Mouse (Mus musculus) neural tube, embryonic 11.5 days (tissue): Measurements from ENCODE around the gene 1600002K03Rik. TPM values are rescaled to one million over a fixed set of nuclear protein-coding genes. Genes with fewer than 3 reads are reported as not detected.
A peak's percentile ranks its signal among the peaks of the same experiment; 100 is the strongest.

Source experiments
- ATAC-seq: fragments of 200-750 bp; cut with Nextera tagmentation; 2 replicates; pipeline ENCODE4 v1.8.0; 2017; ENCODE audit warnings: moderate number of reproducible peaks, mild to moderate bottlenecking, moderate TSS enrichment, moderate library complexity; ENCODE audit not compliant: insufficient read depth, low FRiP score, low TSS enrichment
- DNase-seq: peaks from one replicate; pipeline ENCODE4 v3.0.0-alpha.2; 2015; ENCODE audit warnings: low spot score
- H3K27ac ChIP-seq: fragments of 300-500 bp; sonication (generic); 2 replicates; pipeline ENCODE4 v1.5.1; 2014; ENCODE audit warnings: low read depth, mild to moderate bottlenecking, low read length
- H3K27me3 ChIP-seq: fragments of 300-500 bp; sonication (generic); 2 replicates; pipeline ENCODE4 v1.6.1; 2014; ENCODE audit warnings: mild to moderate bottlenecking, low read length, mixed read lengths; ENCODE audit not compliant: control insufficient read depth, insufficient read depth
- H3K36me3 ChIP-seq: fragments of 300-500 bp; sonication (generic); 2 replicates; pipeline ENCODE4 v1.6.1; 2014; ENCODE audit warnings: mild to moderate bottlenecking, low read length, moderate library complexity, mixed read lengths; ENCODE audit not compliant: control insufficient read depth, insufficient read depth
- H3K4me1 ChIP-seq: fragments of 300-500 bp; sonication (generic); 2 replicates; pipeline ENCODE4 v1.6.1; 2014; ENCODE audit warnings: low read length, mixed read lengths; ENCODE audit not compliant: control insufficient read depth, insufficient read depth
- H3K4me2 ChIP-seq: fragments of 300-500 bp; sonication (generic); 2 replicates; pipeline ENCODE4 v1.6.1; 2014; ENCODE audit warnings: low read depth, mild to moderate bottlenecking, moderate library complexity
- H3K4me3 ChIP-seq: fragments of 300-500 bp; sonication (generic); 2 replicates; pipeline ENCODE4 v1.5.1; 2014; ENCODE audit warnings: low read depth, low read length
- H3K9ac ChIP-seq: fragments of 300-500 bp; sonication (generic); 2 replicates; pipeline ENCODE4 v1.6.1; 2014; ENCODE audit warnings: mild to moderate bottlenecking, low read length
- H3K9me3 ChIP-seq: fragments of 300-500 bp; sonication (generic); 2 replicates; pipeline ENCODE4 v1.6.1; 2016; ENCODE audit warnings: low read length; ENCODE audit not compliant: control insufficient read depth
- WGBS: fragments of 180-500 bp; shearing (Covaris S2); extraction: QIAGEN DNeasy Blood & Tissue Kit; methylation state at CpG from one replicate; pipeline ENCODE4 v1.1.7; 2014; 5-methylcytosine and 5-hydroxymethylcytosine counted together
- polyA plus RNA-seq: library from polyadenylated mRNA; unstranded; fragments of >200 nt; fragmentation: Nextera tagmentation; extraction: Ambion mirVana; gene quantifications from 2 replicates; pipeline ENCODE4 v1.2.1, GENCODE M21; 2014

1600002K03Rik gene
- polyA plus RNA-seq, 1 experiment from 2014 or later = 10.8 TPM

DNA sequence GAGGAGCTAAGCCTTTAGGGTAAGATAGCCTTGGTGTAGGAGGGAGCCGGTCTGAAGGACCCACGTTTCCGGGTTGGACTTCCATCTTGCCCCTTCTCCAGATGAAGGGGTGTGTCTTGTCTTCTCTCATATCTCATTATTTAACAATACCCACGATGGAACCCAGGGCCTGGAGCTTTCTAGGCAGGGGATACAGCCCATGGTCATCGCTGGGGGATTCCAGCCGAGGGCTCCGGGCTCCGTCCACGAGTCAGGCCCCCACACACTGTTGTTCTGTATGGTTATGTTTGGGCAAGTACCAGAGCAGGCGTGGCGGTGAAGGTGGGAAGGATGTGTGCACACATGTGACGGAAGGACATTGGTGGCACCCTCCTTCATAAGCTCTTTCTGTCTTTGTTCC is 28.6 kb upstream of the 1600002K03Rik start:
- ATAC-seq = no peak
- no peak for DNase-seq
- Histone ChIP-seq H3K9ac (no peak overlapping the region), H3K27ac (no peak overlapping the region), H3K27me3 (0 out of 2 replicates have a peak, but pooled peaks cover 3% of the 10 kb centered on the region), H3K36me3 (peaks cover 11% of the 10 kb centered on the region), H3K4me2 (no peak overlapping the region), H3K4me1 (peaks cover 23% of the 10 kb centered on the region), H3K4me3 (no peak overlapping the region), H3K9me3 (no peaks in the 10 kb centered on the region)
- 93% methylated on average over 12 of the region's 12 CpGs for WGBS

DNA sequence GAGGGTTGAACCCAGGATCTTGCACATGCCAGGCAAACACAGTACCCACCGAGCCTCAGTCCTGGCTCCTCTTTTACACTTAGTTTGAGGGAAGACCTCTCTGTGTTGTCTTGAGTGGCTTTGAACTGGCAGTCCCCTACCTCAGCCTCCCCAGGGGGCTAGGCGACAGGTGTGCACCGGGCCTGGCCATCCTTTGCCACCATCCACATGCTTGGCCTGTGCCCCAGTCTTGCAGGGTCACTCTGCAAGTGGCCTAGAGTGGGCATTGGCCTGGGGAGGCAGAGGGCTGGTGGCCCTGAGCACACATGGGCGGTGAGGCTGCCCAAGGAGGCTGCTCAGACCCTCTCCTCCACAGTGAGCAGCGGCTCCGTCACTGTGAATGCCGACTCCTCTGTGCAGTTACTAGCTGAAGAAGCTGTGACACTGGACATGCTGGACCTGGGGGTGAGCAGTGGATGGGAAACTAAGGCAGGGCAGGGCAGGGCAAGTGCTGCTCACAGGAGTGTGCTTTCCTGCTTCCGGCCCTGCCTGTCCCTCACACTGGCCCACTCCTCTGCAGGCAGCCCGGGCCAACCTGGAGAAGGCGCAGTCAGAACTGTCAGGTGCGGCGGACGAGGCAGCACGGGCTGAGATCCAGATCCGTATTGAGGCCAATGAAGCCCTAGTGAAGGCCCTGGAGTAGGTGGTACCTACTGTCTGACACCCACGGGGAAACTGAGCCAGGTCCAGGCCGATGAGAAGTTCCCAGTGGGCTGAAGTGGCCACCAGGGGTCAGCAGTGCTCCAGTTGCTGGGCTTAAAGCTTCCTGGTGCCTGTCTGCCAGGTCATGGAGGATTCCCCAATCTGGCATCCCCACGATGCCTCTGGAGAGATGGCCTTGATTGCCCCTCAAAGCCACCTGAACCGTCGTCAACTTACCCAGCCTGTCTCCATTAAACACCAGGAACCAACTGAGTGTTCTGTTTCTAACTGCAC is 27.6 kb upstream of the 1600002K03Rik start:
- 0 out of 2 replicates have a peak overlapping the region, but pooled peaks have one; percentile 3 for H3K4me2 ChIP-seq
- 0 out of 2 replicates have a peak overlapping the region, but pooled peaks have one; percentile 34 for H3K27ac ChIP-seq
- peak; percentile 80 for DNase-seq
- peaks cover 23% of the 10 kb centered on the region for H3K4me1 ChIP-seq
- H3K9me3 ChIP-seq = no peaks in the 10 kb centered on the region
- H3K36me3 ChIP-seq = peaks cover 11% of the 10 kb centered on the region
- H3K4me3 ChIP-seq = peak overlapping the region; percentile 8; the same call in 1 of the 2 replicates
- no peak for ATAC-seq
- H3K9ac ChIP-seq = no peak overlapping the region; the same call in 1 of the 2 replicates
- WGBS = 78% methylated on average over 20 of the region's 20 CpGs
- no peaks in the 10 kb centered on the region for H3K27me3 ChIP-seq

DNA sequence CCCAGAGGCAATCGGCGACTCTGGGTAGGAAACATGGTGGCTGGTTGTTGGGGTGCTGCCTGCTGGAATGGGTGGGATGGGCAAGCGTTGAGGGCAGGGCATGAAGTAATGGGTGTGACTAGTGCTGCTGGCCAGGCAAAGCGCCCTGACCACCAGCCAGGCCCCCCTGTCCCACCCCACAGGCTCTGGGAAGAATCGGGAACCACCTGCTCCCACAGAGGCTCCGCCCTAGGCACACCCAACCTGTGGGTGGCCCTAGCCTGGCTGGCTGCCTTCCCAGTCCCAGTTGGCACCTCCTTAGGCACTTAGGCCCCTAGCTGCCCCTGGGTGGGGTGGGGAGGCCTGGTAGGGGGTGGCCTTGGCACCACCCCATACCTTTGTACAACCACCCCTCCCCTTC is 26.8 kb upstream of the 1600002K03Rik start:
- H3K4me3 ChIP-seq = no peak overlapping the region
- peaks cover 11% of the 10 kb centered on the region for H3K36me3 ChIP-seq

DNA sequence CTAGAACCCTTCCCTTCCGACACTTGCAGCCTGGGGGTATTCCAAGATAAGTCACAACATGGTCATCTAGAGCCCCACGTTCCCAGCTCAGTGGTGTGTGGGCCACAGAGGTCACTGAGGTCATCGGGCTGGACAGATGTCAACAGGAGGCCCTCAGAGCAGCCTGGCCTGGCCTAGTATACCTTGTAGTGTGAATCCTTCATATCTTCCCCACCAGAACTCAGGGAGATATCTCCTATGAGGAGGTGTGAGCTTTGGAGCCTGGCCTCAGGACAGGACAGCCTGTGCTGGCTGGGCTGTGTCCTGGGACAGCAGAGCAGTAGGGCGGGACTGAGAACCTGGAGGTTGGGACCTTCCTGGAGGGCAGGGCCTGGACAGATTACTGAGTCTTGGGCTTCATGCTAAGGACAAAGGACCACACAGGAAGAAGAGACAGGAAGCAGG is 26.2 kb upstream of the 1600002K03Rik start:
- no peaks in the 10 kb centered on the region for H3K27me3 ChIP-seq
- no peak overlapping the region; the same call in 1 of the 2 replicates for H3K9ac ChIP-seq
- peak overlapping the region; percentile 4; the same call in 1 of the 2 replicates for H3K4me3 ChIP-seq
- no peak overlapping the region for H3K4me2 ChIP-seq
- H3K9me3 ChIP-seq = no peaks in the 10 kb centered on the region
- ATAC-seq (no peak), DNase-seq (no peak)
- no peak overlapping the region for H3K27ac ChIP-seq
- H3K4me1 ChIP-seq = peaks cover 24% of the 10 kb centered on the region
- H3K36me3 ChIP-seq = peaks cover 12% of the 10 kb centered on the region
- 75% methylated on average over 4 of the region's 4 CpGs for WGBS

More for the DNA sequence above, 26.8 kb upstream of the 1600002K03Rik start:
- WGBS = 89% methylated on average over 5 of the region's 6 CpGs
- H3K4me2 ChIP-seq = no peak overlapping the region
- no peaks in the 10 kb centered on the region for H3K27me3 ChIP-seq
- no peak overlapping the region for H3K9ac ChIP-seq
- peaks cover 23% of the 10 kb centered on the region for H3K4me1 ChIP-seq
- DNase-seq = no peak
- no peak for ATAC-seq
- H3K9me3 ChIP-seq = no peaks in the 10 kb centered on the region
- H3K27ac ChIP-seq = no peak overlapping the region

DNA sequence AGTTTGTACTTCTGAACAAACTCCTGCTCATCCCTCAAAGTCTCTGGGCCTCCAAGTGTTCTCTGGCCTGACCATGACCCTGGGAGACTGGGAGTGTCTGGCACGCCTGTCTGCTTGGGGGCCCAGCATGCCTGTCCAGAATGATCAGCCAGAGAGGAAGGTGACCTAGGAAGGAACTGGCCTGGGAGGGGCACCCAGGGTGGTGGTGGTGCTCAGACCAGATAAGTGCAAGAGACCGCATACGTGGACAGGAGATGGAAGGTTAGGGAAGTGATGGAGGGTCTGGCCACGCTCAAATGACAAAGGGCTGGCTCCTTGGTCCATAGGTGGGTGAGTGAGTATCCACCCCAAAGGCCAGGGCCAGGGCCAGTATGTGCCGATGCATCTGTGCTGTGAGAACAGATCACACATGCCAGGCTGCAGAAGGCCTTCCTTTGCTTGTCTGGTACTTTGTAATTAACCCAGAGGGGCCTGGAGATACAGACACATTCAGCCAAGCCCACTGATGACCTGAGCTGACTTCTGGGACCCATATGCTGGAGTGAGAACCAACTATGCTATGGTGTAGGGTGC is 25.5 kb upstream of the 1600002K03Rik start:
- H3K27ac ChIP-seq = peak overlapping the region; percentile 98
- H3K36me3 ChIP-seq = peaks cover 15% of the 10 kb centered on the region
- ATAC-seq (no peak), DNase-seq (no peak)
- H3K4me2 ChIP-seq = peak overlapping the region; percentile 65
- H3K4me3 ChIP-seq = peak overlapping the region; percentile 100
- 70% methylated on average over 5 of the region's 5 CpGs for WGBS
- no peaks in the 10 kb centered on the region for H3K27me3 ChIP-seq
- H3K4me1 ChIP-seq = peaks cover 27% of the 10 kb centered on the region
- H3K9ac ChIP-seq = no peak overlapping the region; the same call in 1 of the 2 replicates
- no peaks in the 10 kb centered on the region for H3K9me3 ChIP-seq

DNA sequence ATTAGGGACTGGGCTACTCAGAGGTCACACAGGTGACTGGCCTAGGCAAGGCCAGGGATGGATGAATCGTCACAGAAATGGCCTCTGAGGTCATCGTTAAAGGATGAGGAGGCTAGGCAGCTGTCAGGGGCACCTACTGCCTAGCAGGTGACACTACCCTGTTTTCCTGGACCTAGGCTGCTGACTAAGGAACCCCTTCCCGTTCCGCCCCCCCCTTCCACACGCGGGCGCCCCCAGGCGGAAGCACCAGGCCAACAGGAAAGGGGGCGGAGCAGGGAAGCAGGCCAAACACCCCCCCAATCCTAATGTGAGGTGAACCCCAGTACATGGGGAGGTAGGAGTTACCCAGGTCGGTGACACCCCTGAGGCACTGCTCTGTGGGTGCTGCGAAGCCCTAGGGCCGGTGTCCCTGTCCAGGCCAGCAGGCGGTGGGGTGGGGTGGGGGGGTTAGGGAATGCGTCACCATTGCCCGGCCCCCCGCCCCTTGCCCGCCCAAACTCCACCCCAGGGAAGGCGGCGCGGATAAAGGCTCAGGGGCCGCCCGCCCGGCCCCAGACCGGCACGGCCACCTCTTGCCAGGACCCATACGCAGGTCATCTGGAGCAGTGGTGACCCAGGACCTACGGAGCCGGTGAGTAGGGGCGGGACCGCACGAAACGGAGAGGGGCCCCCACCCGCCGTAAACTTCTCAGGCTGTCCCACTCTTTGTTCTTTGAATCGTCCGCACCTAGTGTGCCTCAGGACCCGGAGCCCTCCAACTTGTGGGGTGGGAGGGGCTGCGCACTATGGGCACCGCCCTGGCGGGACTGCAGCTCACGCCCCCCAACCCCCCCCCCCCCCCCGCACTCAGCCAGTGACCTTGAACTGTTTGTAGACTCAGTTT is 24.8 kb upstream of the 1600002K03Rik start, which contains the start of gene Midn:
Gene Midn, plus strand, starts transcription at position 554 of the 883 bp plus-strand sequence.
- Histone ChIP-seq H3K9ac (peak within 1 kb of the TSS; percentile 100), H3K36me3 (peaks cover 22% of the 10 kb centered on the region), H3K9me3 (no peaks in the 10 kb centered on the region), H3K27ac (peak within 1 kb of the TSS; percentile 98), H3K4me2 (peak within 1 kb of the TSS; percentile 65), H3K4me1 (peaks cover 27% of the 10 kb centered on the region), H3K4me3 (peak within 1 kb of the TSS; percentile 100), H3K27me3 (no peaks in the 10 kb centered on the region)
- ATAC-seq (peak; percentile 27), DNase-seq (peak; percentile 79)
- WGBS = under 1% methylated on average over 36 of the region's 42 CpGs

DNA sequence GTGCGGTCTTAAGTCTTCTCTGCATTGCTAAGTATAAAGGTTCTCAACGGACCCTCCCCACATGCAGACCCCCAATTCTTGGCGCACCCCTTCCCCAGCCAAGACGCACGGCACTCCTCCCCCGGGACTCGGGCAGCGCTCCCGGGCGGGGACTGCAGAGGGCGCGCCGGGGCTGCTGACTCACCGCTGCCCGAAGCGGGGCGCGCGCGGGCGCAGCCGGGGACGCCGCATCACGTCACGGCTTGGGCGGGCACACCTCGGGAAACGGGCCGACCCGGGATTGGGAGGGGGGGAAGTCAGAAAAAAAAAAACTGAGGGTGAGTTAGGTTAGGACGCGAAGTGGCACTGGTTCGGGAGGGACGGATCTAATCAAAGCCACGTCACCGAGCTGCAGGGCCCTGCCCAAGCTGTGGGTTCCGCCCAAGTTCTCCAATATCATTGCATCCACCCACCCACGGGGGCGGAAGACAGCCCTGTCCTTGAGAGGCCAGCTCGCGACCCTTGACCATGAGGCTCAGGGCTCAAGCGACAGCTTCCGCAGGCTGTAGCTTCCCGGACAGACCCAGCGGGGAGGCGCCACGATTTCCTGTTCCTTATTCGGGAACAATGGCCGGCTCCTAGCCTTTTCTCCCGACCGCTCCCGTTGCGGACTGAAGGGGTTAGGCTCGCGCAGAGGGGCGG is 24.0 kb upstream of the 1600002K03Rik start:
- H3K4me3 ChIP-seq = peak overlapping the region; percentile 100
- no peaks in the 10 kb centered on the region for H3K27me3 ChIP-seq
- DNase-seq = peak; percentile 95
- WGBS = under 1% methylated on average over 55 of the region's 57 CpGs
- no peaks in the 10 kb centered on the region for H3K9me3 ChIP-seq
- ATAC-seq = peak; percentile 22
- H3K27ac ChIP-seq = peak overlapping the region; percentile 98
- H3K4me2 ChIP-seq = peak overlapping the region; percentile 65
- peak overlapping the region; percentile 100 for H3K9ac ChIP-seq
- H3K36me3 ChIP-seq = peaks cover 30% of the 10 kb centered on the region
- H3K4me1 ChIP-seq = peaks cover 34% of the 10 kb centered on the region
